Mouse (Mus musculus) left cerebral cortex, postnatal 10 days (tissue): Measurements from ENCODE around the gene Lrp1. TPM values are rescaled to one million over a fixed set of nuclear protein-coding genes. Genes with fewer than 3 reads are reported as not detected.

ENCODE experiments used
- DNase-seq, 2 experiments: peaks; one replicate each; pipeline ENCODE4 v3.0.0; 2021 to 2022; ENCODE audit warnings: low spot score in 2 of 2, mixed read lengths in 1 of 2; ENCODE audit errors: extremely low spot score in 1 of 2
- intact Hi-C: fragments of 180-260 bp; cut with DNase I; formaldehyde crosslinking; loops from one replicate; pipeline ENCODE4 v1.15.1; 2025
- total RNA-seq, 2 experiments: library from RNA; stranded (reverse); gene quantifications; 2 replicates each; pipeline ENCODE4 v1.2.3; 2021

Lrp1 gene
- total RNA-seq, 2 experiments from 2014 or later: 264 to 283 TPM

DNA sequence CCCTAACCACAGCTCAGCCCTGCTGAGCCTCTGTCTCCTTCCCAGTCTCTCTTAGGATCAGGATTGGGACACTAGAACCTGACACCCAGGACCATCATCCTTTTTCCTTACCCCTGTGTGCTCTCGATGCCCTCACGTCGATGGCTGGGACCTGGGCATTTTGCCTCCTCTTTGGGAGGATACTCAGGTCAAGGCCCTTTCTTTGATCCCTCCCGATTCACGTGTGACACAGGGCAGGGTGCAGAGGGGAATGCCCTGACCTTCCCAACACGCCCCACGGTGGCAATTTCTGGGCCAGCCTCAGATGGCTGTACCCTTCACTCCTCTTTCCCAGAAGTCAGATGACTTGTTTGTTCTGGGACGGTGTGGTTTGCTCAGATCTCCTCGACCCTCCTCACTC lies 43.8 kb downstream of the Lrp1 start:
- intact Hi-C loops: loop anchor here (5.0 kb wide), 1 partner anchor 45 kb away; the partner anchor contains the start of gene Lrp1
- DNase-seq: no peak

DNA sequence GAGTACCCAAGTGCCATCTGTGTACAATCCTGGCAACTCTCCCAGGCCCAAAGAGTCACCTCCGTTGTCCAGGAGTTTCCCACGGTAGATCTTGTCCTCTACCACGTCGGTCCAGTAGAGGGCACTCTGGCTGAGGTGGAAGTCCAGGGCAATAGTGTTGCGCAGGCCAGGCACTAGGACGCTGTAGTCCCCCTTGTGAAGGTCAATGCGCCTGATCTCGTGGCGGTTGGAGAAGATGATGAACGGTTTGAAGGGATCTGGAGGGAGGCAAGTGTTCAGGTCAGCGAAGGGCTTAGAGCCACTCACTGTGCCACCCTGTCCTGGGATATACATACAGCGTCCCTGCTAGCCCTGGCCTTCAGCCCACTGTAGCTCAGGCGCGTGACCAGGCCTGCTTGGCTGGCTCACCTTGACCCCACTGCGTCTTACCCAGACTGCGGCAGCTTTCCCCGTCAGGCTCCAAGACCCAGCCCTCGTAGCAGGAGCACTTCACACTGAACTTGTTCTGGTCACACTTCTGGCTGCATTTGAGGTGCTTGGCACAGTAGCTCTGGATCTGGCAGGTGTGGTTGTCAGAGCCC lies 44.5 kb downstream of the Lrp1 start:
- intact Hi-C loops: loop anchor here (5.0 kb wide), 1 partner anchor 46 kb away; the partner anchor contains the start of gene Lrp1
- peak in 1 of 2 experiments; percentile 81 for DNase-seq

DNA sequence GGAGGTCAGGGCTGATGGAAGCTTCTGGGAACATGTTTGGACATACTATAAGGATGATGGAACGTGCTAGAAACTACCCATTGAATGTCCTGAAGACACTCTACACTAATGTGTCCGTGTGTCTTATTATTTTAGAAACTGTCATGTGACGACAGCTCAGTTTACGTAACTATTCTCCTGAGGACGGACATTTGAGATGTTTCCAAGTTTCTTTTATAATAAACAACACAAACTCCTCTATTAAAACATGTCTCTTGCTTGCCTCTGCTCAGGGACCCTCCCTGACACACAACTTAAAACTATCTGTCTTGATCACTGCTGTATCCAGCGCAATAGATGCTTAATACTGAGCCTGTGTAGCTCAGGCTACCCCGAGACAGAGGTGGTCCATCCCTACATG lies 45.2 kb downstream of the Lrp1 start:
- intact Hi-C loops: loop anchor here (5.0 kb wide), 1 partner anchor 47 kb away; the partner anchor contains the start of gene Lrp1
- no peak for DNase-seq

- DNase-seq: no peak
- intact Hi-C loops: no loop called here
Observed at GRCm38 (mm10) chr10:127572281-127572680, 48.7 kb downstream of the Lrp1 start.

DNA sequence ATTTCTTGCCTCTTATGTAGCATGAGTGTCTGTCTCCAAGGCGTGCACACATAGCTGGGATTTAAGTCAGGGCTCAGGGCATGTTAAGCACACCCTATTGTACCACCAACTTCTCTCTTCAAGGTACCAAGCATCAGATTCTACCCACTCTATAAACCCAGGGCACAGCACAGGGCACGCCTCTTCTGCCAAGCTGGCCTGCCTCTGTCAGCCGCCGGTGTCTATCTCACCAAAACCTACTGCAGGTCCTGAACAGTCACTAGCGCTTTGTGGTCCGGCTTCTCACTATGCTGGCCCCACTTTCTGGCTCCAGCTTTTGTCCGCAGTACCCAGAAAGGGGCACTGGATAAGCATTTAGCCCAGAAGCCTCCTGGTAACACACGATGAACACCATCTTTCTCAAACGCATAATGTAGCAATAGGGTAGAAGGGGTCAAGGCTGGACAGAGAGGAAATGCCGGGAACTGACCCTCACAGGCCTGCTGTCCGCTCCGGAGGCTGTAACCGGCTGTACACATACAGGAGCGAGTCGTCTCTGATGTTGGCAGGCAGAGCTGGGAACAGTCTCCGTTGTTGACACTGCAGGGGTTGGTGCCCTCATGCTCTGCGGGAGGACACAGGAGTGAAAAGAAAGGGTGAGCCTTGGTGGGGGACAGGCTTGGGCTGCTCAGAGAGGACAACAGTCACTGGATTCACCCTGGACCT lies 49.9 kb downstream of the Lrp1 start:
- intact Hi-C loops: no loop called here
- no peak for DNase-seq

DNA sequence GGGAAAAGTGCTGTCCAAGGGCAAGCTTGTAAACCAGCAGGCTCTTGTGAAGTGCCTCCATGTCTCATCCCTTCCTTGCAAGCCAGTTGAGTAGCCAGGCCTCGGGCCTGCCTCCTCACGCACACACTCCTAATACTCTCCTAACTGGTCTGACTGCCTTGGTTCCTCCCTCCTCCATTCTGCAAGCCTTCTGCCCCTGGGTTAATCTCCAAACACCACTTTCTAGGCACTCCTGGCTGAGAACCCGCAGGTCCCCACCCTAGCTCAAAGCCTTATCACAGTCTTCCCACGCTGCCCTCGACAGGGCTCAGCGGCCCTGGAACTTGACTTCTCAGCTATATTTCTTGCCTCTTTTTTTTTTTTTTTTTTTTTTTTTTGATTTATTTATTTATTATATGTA lies 50.6 kb downstream of the Lrp1 start:
- no peak for DNase-seq
- intact Hi-C loops: no loop called here

DNA sequence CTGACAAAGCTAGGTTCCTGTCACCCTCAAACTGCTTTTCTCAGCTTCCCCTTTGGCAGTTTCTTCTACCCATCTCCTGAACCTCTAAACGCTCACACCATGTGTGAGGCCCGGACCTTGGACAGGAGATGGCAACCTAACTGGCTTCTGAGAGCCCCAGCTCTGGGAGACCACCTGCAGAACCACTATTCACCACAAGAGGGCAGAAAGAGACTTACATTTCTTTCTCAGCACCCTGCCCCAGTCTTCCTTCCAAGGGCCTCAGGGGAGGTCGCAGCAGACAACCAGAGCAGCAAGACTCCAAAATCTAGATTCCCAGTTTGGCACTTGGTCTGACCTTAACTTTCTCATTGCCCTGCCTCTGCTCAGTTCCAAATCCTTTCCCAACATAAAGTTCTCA lies 51.5 kb downstream of the Lrp1 start:
- peak; percentile 71 to 83 for DNase-seq
- intact Hi-C loops: no loop called here

DNA sequence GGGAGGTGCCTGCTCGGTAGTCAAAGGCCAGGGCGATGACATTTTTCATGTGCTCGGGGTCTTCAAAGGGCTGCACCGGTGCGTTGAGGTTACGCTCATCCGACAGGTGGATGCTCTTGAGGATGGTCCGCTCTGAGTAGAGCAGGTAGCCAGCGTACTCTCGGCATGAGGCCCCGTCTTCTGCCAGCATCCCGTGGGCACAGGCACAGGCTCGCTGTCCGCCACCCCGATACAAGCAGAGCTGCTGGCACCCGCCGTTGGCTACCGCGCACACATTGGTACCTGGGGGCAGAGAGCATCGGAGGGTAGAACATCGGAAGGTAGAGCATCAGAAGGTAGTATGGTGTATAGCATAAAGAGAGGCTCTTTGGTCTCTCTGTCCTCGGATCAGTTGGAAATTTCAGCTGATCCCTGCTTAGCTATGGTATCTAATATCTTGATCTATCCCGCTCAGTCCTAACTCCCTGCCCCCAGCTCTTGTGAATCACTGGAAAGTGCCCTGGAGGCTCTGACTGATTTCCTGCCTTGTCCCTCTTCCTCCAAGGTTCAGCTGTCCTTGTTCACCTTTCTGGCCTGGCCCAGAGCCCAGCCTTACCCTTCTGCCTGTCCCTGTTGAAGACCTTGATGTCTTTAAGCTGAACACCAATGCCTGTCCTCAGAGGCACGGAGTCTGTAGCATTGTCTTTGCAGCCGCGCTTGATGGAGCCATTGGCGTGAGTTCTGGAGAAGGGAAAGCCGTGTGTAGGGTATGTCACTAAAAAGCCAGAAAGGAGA lies 54.2 kb downstream of the Lrp1 start:
- DNase-seq: no peak
- intact Hi-C loops: no loop called here

- DNase-seq: peak in 1 of 2 experiments; percentile 70
- intact Hi-C loops: no loop called here
Observed at GRCm38 (mm10) chr10:127564301-127564700, 56.6 kb downstream of the Lrp1 start.

GRCm38 (mm10) chr10:127563840-127564239 lies 57.1 kb downstream of the Lrp1 start:
- intact Hi-C loops: no loop called here
- DNase-seq: no peak

DNA sequence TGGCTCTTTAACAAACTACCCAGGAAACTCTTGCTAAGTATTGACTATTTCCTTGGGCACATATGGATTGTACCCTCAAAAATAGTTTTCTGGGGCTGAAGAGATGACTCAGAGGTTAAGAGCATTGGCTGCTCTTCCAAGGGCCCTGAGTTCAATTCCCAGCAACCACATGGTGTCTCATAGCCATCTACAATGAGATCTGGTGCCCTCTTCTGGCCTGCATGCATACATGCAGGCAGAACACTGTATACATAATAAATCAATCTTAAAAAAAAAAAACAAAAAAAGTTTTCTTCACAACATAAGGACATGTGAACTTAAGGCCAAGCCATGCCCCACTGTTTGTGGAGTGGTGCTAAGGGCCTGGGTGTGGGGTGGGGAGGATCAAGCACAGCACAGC lies 59.8 kb downstream of the Lrp1 start:
- intact Hi-C loops: no loop called here

GRCm38 (mm10) chr10:127557397-127557796 lies 63.6 kb downstream of the Lrp1 start:
- intact Hi-C loops: no loop called here
- no peak for DNase-seq

More for the DNA sequence above, 59.8 kb downstream of the Lrp1 start:
- no peak for DNase-seq

GRCm38 (mm10) chr10:127555703-127556102 lies 65.2 kb downstream of the Lrp1 start:
- no peak for DNase-seq
- intact Hi-C loops: no loop called here

- intact Hi-C loops: no loop called here
- DNase-seq: no peak
Observed at GRCm38 (mm10) chr10:127549892-127550291, 71.1 kb downstream of the Lrp1 start.

DNA sequence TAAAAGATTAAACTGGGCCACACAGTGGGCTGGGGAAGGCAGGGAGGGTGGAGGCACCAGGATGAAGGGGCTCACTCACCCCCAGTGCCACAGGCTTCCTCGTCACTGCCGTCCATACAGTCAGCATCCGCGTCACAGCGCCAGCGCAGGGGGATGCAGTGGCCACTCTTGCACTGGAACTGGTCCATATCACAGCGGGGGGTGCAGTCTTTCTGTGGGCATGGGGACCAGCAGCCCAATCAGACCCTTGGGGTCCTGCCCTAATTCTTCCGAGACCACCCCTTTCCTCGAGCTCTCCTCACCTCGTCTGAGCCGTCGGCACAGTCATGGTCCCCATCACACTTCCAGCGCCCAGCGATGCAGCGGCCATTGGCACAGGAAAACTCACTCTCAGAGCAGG lies 72.7 kb downstream of the Lrp1 start:
- no peak for DNase-seq
- intact Hi-C loops: no loop called here

DNA sequence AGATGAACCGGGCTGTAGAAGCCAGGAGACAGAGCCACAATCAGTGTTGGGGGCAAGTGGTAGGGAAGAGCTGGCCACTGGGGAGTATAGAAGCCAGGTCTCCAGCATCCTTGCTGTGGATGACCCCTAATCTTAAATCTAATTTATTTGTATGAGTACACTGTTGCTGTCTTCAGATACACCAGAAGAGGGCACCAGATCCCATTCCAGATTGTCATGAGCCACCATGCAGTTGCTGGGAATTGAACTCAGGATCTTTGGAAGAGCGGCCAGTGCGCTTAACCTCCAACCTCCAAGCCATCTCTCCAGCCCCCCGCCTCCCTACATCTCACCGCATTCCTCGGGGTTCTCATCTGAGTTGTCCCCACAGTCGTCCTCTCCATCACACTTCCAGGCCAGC lies 74.4 kb downstream of the Lrp1 start:
- intact Hi-C loops: no loop called here
- DNase-seq: no peak

DNA sequence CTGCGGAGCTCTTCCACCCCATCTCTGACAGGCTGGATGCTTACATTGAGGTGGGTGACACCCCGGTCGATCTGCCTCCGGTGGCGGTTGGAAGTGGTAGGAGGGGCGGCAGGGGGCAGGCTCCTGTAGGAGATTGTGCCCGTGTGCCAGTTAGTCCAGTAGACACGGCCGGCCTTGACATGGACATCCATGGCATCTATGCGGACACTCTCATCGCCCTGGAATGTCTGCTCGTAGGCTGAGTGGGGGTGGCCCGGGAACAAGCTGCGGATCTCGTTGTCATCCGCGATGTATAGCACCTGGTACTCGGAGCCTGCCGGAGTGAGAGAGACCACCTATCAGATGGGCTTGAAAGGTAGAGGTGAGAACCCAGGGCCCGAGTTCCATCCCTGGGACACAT lies 76.6 kb downstream of the Lrp1 start:
- no peak for DNase-seq
- intact Hi-C loops: no loop called here

DNA sequence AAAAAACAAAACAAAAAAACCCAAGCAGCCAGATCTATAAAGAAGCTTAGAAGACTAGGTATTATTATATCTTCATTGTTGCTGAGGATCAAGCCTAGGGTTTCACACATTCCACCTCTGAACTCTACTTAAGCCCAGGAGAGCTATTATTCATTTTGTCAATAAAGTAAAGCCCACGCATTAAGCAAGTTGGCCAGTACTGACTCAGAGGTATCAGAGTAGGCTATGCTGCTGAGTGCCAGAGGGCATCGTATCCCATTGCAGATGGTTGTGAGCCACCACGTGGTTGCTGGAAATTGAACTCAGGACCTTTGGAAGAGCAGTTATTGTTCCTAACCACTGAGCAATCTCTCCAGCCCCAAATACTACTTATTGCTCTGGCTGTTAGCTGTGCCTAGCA lies 77.0 kb downstream of the Lrp1 start:
- no peak for DNase-seq
- intact Hi-C loops: no loop called here

DNA sequence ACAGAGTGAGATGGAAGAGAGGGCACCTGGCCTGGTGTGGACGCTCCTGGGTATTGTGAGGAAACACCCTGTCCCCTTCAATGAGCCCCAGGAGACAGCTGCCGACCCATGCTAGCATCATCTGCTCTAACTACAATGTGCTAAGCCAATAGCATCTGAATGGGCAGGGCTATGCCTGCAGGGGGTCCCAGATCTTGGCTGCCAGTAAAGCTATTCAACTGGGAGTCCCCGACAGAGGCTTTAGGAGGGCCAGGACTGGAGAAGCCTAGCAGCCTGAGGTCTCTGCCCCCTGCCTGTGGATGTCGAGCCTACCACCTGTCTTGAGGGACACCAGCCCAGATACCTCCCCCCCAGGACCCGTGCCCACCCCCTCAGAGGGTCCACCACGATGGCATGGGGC lies 78.2 kb downstream of the Lrp1 start:
- no peak for DNase-seq
- intact Hi-C loops: no loop called here

DNA sequence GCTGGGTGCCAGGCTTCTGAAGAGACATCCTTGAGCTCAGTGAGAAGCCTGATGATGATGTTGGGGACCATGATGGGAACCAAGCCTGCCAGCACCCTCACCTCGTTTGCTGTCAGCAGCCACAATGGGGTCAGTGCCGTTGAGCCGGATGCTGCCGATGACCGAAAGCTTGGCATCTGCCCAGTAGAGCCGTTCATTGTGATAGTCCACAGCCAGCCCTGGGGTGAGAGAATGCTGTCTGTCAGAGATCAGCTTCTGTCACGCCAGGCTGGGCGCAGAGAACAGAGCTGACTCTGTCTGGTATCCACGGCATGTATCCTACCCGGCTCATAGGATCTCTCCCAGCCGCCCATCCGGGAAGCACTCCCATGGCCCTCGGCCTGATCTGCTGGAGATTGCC lies 78.9 kb downstream of the Lrp1 start:
- intact Hi-C loops: no loop called here
- no peak for DNase-seq
